Mouse (Mus musculus) adrenal gland, adult (tissue): ENCODE results near the gene Supt5.
A peak's percentile ranks its signal among the peaks of the same experiment; 100 is the strongest.

Experiments used
- DNase-seq, 2 experiments: peaks; one replicate each; pipeline ENCODE4 v3.0.0; 2022 to 2023; ENCODE audit warnings: low spot score in 1 of 2; ENCODE audit not compliant: inconsistent age in 2 of 2

The Supt5 gene

GRCm38 (mm10) chr7:28354113-28354581 is 15.6 kb upstream of the Supt5 start:
- DNase-seq = no peak

DNA sequence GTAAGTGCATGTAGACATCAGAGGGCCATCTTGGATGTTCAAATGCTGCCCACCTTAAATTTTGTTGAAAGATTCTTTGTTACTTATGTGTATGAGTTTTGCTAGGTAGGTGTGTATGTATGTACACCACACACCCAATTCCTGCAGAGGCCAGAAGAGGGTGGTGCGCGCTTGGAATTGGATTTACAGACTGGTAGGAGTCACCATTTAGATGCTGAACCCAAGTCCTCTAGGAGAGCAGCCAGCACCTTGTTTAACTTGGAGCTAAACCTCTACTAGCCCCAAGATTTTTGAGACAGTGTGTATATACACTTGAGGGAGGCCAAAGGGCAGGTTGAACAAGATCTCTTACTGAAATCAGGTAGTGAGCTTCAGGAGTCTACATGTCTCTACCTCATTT is 14.7 kb upstream of the Supt5 start:
- DNase-seq = no peak

DNA sequence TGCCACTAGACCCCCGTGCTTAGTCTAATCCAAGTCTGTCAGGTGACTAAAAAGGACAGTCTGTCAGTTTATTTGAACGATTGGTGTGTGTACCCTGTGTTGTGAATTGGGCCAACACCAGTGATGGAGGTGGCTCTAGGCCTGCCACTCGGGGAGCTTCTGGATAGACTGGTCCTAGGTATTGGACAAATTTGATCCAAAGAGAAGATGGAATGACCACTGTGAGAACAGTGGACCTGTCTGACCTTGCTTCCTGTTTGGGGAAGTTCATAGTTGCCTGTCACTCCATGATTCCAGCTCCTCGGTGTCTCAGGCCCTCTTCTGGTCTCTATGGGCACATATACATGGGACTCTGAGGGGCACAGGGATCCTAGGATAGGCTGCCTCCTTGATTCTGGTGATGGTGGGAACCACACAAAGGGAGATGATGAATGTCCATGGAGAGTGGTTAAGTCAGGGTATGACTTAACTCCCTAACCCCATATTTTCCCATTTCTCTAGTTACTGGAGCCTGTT is 13.2 kb upstream of the Supt5 start:
- no peak for DNase-seq

DNA sequence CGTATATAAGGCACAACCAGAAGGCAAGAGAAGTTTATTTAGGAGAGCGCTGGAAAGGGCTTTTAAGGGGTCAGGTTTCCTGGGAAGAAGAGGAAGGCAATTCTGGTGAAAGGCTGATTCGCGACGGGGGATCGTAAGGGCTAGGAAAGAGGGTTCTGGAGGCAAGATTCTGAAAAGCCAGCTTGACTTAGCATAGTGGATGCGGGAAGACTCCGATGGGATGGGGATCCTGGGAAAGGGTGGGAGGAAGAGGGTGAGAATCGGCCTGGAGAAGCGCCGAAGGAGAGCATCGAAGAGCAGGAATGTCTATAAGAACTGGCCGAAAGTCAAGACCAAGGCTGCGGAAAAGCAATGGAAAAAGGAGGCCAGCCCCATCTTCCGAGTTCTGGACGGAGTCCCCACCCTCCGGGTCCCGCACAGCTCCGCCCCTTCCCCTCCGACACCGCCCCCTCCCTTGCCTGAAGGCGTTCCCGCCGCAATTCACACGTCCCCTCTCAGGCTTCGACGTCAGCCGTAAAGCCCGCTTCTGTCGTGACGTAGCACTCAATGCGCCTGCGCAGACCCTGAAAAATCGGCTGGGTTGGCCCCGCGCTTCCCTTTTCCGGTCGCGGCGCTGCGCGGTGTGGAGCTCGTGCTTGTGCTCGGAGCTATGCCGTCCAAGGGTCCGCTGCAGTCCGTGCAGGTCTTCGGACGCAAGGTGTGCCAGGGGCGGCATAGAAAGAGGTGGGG is 11.8 kb upstream of the Supt5 start, which contains the start of gene Rps16:
Rps16 (plus strand) TSS at position 498 of the 729 bp plus-strand sequence.
- DNase-seq = peak; percentile 98 to 99

- DNase-seq = peak in 1 of 2 experiments; percentile 47
Measured at GRCm38 (mm10) chr7:28348601-28349000, 10.1 kb upstream of the Supt5 start.

GRCm38 (mm10) chr7:28347746-28348145 is 9.2 kb upstream of the Supt5 start:
- DNase-seq = peak; percentile 83 to 92

GRCm38 (mm10) chr7:28344637-28345036 is 6.1 kb upstream of the Supt5 start:
- DNase-seq = peak; percentile 52 to 83

- peak in 1 of 2 experiments; percentile 75 for DNase-seq
Measured at GRCm38 (mm10) chr7:28341381-28341780, 2.8 kb upstream of the Supt5 start.

DNA sequence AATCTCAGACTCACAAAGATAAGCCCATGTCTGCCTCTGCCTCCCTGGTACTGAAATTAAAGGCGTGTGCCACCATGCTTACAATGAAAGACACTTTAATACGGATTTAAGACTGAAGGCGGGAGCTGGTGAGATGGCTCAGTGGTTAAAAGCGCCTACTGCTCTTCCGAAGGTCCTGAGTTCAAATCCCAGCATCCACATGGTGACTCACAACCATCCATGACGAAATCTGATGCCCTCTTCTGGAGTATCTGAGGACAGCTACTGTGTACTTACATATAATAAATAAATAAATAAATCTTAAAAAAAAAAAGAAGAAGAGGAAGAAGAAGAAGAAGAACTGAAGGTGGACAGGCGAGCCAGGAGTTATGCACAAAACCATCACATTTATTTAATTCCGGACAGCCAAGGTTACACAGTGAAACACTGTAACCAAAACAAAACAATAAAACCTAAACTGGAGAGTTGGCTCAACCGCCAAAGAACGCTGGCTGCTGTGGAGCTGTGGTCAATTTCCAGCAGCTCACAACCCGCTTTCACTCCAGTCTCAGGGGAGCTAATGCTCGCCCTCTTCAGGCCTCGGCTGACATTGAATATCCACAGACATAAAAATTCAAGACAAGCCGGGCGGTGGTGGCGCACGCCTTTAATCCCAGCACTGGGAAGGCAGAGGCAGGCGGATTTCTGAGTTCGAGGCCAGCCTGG is 819 bp upstream of the Supt5 start:
- peak; percentile 78 to 91 for DNase-seq

GRCm38 (mm10) chr7:28335471-28335870 is 3.1 kb downstream of the Supt5 start:
- peak; percentile 76 to 78 for DNase-seq

- peak in 1 of 2 experiments; percentile 68 for DNase-seq
Measured at GRCm38 (mm10) chr7:28334534-28334933, 4.0 kb downstream of the Supt5 start.

DNA sequence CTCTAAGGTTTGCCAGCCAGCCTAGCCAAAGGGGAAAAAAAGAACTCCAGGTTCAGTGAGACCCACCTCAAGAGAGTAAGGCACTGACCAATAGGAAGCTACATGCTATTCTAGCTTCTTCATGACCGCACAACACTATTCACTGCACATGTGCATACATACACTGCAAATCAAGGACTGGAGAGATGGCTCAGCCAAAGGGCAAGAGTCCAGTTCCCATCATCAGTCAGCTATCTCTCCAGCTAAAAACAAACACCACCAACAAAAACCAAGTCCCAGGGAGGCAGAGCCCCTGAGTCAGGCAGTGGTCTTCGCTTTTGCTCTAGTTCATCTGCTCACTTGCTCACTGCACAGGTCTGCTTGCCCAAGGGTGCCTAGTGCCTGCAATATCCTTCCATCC is 10.3 kb downstream of the Supt5 start:
- no peak for DNase-seq

- DNase-seq = no peak
Measured at GRCm38 (mm10) chr7:28326457-28326856, 12.1 kb downstream of the Supt5 start.

DNA sequence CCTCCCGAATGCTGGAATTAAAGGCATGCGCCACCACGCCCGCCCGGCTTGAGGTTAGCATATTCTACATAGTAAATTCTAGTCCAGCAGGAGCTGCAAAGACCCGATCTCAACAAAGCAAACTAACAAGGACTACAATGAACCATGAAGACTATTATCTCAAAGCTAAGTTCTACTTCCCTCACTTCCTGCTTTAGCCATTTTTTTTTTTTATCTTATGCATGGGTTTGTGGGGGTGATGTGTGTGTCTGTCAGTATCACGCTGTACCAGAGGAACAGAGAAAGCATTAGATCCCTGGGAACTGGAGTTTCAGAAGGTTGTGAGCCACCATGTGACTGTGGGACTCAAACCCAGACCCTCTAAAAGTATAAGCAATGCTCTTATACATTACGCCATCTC is 13.3 kb downstream of the Supt5 start:
- no peak for DNase-seq

- no peak for DNase-seq
Measured at GRCm38 (mm10) chr7:28321974-28322720, 16.4 kb downstream of the Supt5 start.

GRCm38 (mm10) chr7:28318714-28319113 is 19.8 kb downstream of the Supt5 start:
- DNase-seq = peak; percentile 85 to 87

- peak; percentile 63 to 77 for DNase-seq
Measured at GRCm38 (mm10) chr7:28318036-28318435, 20.5 kb downstream of the Supt5 start.

GRCm38 (mm10) chr7:28311926-28312543 is 26.5 kb downstream of the Supt5 start, which contains the start of gene Timm50:
Gene Timm50, minus strand, starts transcription at chr7:28312072.
- DNase-seq = peak; percentile 98 to 99

- DNase-seq = peak in 1 of 2 experiments; percentile 56
Measured at GRCm38 (mm10) chr7:28311151-28311925, 27.2 kb downstream of the Supt5 start.

GRCm38 (mm10) chr7:28309737-28310136 is 28.8 kb downstream of the Supt5 start:
- DNase-seq = no peak
